ENCODE assay signal across 21 mouse cellular contexts in the genomic region with DNA sequence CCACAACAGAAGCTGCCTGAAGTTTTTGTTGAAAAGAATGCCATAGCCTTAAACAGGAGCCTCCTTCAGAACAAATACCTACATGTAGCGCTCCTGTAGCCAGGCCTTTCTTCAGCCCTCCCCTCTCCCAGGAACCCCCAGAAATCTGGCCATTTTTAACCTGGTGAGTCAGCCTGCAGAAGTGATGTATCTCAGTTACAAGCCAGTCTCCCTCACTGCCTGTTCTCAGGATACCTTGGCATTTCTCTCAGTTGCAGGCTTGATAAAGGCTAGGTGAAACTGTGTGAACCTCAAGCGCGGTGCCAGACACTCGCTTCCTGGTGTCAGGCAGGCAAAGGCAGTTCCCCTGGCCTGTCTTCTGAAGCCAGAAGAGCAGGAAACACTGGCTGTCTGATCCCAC.
A peak's percentile ranks its signal among the peaks of the same experiment; 100 is the strongest.
DNase-seq lines count a peak whose midpoint lies in the region; ATAC-seq and TF ChIP-seq lines count a peak whose summit lies in the region.
"Had no signal": no experiment of that assay in that cellular context is flagged by ENCODE, and none has a peak within 500 bp of the region (broad histone marks: within the 10 kb centered on the region; RNA-seq: fewer than 3 reads in every experiment).

No protein-coding gene starts in this region.

- intact Hi-C loops in heart, postnatal 36 days (cut with DNase I) = no loop called here
- intact Hi-C loops in left cerebral cortex, adult 2 months (cut with DNase I) = no loop called here

- H3K36me3 ChIP-seq in heart, embryonic 11.5 days (ENCODE audit: control insufficient read depth, insufficient read depth, low read length) = no peaks in the 10 kb centered on the region
- no peaks in the 10 kb centered on the region for H3K36me3 ChIP-seq in liver, embryonic 12.5 days
- H3K36me3 ChIP-seq in embryonic facial prominence, embryonic 12.5 days = no peaks in the 10 kb centered on the region
- H3K36me3 ChIP-seq in liver, embryonic 16.5 days (ENCODE audit: control insufficient read depth, insufficient read depth) = no peaks in the 10 kb centered on the region
- H3K36me3 ChIP-seq: midbrain, embryonic 12.5 days had no signal

- peak overlapping the region; percentile 43 for H3K27ac ChIP-seq in heart, embryonic 11.5 days (ENCODE audit: low read depth, low read length)
- H3K27ac ChIP-seq in liver, embryonic 12.5 days = 0 out of 2 replicates have a peak overlapping the region, but pooled peaks have one; percentile 31
- H3K27ac ChIP-seq in embryonic facial prominence, embryonic 12.5 days = peak overlapping the region; percentile 31; the same call in 1 of the 2 replicates
- peak overlapping the region; percentile 78; the same call in 1 of the 2 replicates for H3K27ac ChIP-seq in liver, embryonic 16.5 days (ENCODE audit: low read length)
- no peak overlapping the region for H3K27ac ChIP-seq in left cerebral cortex, adult 2 months
- H3K27ac ChIP-seq: hindbrain, postnatal 0 days; macrophage; midbrain, embryonic 12.5 days had no signal

- no peak for TF ChIP-seq CTCF in left cerebral cortex, adult 2 months (IDR thresholded peaks at IDR 0.05)

- ATAC-seq in heart, embryonic 11.5 days (replicated peaks; ENCODE audit: insufficient number of reproducible peaks, low FRiP score, low TSS enrichment) = no peak
- no peak for ATAC-seq in liver, embryonic 12.5 days
- no peak for ATAC-seq in embryonic facial prominence, embryonic 12.5 days (ENCODE audit: insufficient number of reproducible peaks, insufficient read depth, low FRiP score, low TSS enrichment)
- no peak for ATAC-seq in liver, embryonic 16.5 days (ENCODE audit: low read depth)
- ATAC-seq: forebrain, embryonic 16.5 days; hindbrain, postnatal 0 days had no signal

- no peak overlapping the region for H3K9ac ChIP-seq in heart, embryonic 11.5 days (ENCODE audit: low read depth, low read length)
- H3K9ac ChIP-seq in liver, embryonic 12.5 days = no peak overlapping the region
- H3K9ac ChIP-seq in embryonic facial prominence, embryonic 12.5 days = no peak overlapping the region
- H3K9ac ChIP-seq in liver, embryonic 16.5 days (ENCODE audit: low read depth, low read length) = no peak overlapping the region
- H3K9ac ChIP-seq: midbrain, embryonic 12.5 days had no signal

- no peaks in the 10 kb centered on the region for H3K27me3 ChIP-seq in heart, embryonic 11.5 days (ENCODE audit: control insufficient read depth, insufficient read depth, low read length)
- no peaks in the 10 kb centered on the region for H3K27me3 ChIP-seq in liver, embryonic 12.5 days (replicated peaks)
- H3K27me3 ChIP-seq in embryonic facial prominence, embryonic 12.5 days = no peaks in the 10 kb centered on the region
- H3K27me3 ChIP-seq in liver, embryonic 16.5 days (ENCODE audit: control insufficient read depth, insufficient read depth, low read depth, low read length) = no peaks in the 10 kb centered on the region

- no peak overlapping the region for H3K4me3 ChIP-seq in heart, embryonic 11.5 days (ENCODE audit: low read depth, low read length)
- H3K4me3 ChIP-seq in liver, embryonic 12.5 days = no peak overlapping the region
- H3K4me3 ChIP-seq in embryonic facial prominence, embryonic 12.5 days = no peak overlapping the region
- H3K4me3 ChIP-seq in liver, embryonic 16.5 days (ENCODE audit: low read depth, low read length) = no peak overlapping the region
- H3K4me3 ChIP-seq in left cerebral cortex, adult 2 months = no peak overlapping the region
- H3K4me3 ChIP-seq: midbrain, embryonic 12.5 days had no signal

- peaks cover 35% of the 10 kb centered on the region for H3K4me1 ChIP-seq in heart, embryonic 11.5 days (ENCODE audit: control insufficient read depth, insufficient read depth, low read length)
- 0 out of 2 replicates have a peak, but pooled peaks cover 10% of the 10 kb centered on the region for H3K4me1 ChIP-seq in liver, embryonic 12.5 days
- H3K4me1 ChIP-seq in embryonic facial prominence, embryonic 12.5 days = peaks cover 44% of the 10 kb centered on the region
- peaks cover 4% of the 10 kb centered on the region for H3K4me1 ChIP-seq in liver, embryonic 16.5 days (ENCODE audit: control insufficient read depth, low read depth, low read length)

- H3K9me3 ChIP-seq in heart, embryonic 11.5 days (replicated peaks; ENCODE audit: control insufficient read depth, low read length) = no peaks in the 10 kb centered on the region
- no peaks in the 10 kb centered on the region for H3K9me3 ChIP-seq in liver, embryonic 12.5 days (replicated peaks)
- H3K9me3 ChIP-seq in embryonic facial prominence, embryonic 12.5 days = no peaks in the 10 kb centered on the region
- H3K9me3 ChIP-seq in liver, embryonic 16.5 days (replicated peaks; ENCODE audit: control insufficient read depth, low read length) = no peaks in the 10 kb centered on the region
- H3K9me3 ChIP-seq: midbrain, embryonic 12.5 days had no signal

- H3K4me2 ChIP-seq in heart, embryonic 11.5 days = no peak overlapping the region
- no peak overlapping the region for H3K4me2 ChIP-seq in liver, embryonic 12.5 days
- H3K4me2 ChIP-seq in embryonic facial prominence, embryonic 12.5 days (replicated peaks) = no peak overlapping the region
- H3K4me2 ChIP-seq in liver, embryonic 16.5 days (ENCODE audit: low read depth, low read length) = no peak overlapping the region
- H3K4me2 ChIP-seq: midbrain, embryonic 12.5 days had no signal

- WGBS in heart, embryonic 11.5 days (ENCODE audit: insufficient replicate concordance) = 49% methylated on average over 4 of the region's 4 CpGs
- WGBS in liver, embryonic 12.5 days (ENCODE audit: insufficient replicate concordance) = 50% methylated on average over 4 of the region's 4 CpGs
- 81% methylated on average over 4 of the region's 4 CpGs for WGBS in embryonic facial prominence, embryonic 12.5 days
- WGBS in liver, embryonic 16.5 days (ENCODE audit: insufficient replicate concordance) = 65% methylated on average over 4 of the region's 4 CpGs

- DNase-seq in heart, postnatal 36 days = no peak
- no peak for DNase-seq in liver
- DNase-seq in left cerebral cortex, adult 2 months (ENCODE audit: extremely low spot score in 1 of 2, low spot score in 2 of 2) = no peak
- DNase-seq in gastrocnemius, adult 18-20 months (ENCODE audit: low spot score) = no peak
- DNase-seq: adrenal gland, adult 8-10 months; cerebellum, adult 11 months; cerebellum, postnatal 25 days; gastrocnemius, postnatal 10 days; kidney, adult 11 months; kidney, postnatal 10 days; retina, postnatal 1 day; right cerebral cortex, postnatal 4 days; thymus, adult 2 months had no signal
